Mouse (Mus musculus): ENCODE data around the gene Olfr49.

DNA sequence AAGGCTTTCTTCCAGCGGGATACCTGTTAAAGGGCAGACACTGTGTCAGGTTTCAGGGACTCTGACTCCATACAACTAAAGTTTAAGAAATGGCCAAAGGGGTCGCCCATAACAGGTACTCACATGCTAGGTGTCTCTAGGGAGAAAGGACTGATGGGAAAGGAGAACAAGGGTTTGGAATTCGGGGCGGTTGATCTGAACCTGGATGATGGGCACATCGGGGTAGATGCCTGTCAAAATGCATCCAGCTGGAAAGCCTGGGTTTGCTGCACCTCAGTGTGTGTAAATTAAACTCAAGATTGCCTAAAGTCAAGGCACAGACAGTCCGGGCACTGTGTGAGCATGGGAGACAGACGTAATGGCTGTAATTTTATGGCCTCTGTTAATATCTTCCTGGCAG is 56.2 kb downstream of the Olfr49 start:
- TF ChIP-seq CTCF (IDR thresholded peaks at IDR 0.05) (no peak), EP300 (IDR thresholded peaks at IDR 0.05; ENCODE audit: insufficient read depth, low read depth, low read length) (no peak)

All from heart, adult 2 months (tissue).